Mouse (Mus musculus) embryonic facial prominence, embryonic 12.5 days (tissue): ENCODE results near the gene Jpt1. TPM values are rescaled to one million over a fixed set of nuclear protein-coding genes. Genes with fewer than 3 reads are reported as not detected.
"Not testable (repeated sequence)": the region's sequence is repeated elsewhere in the genome, so short reads cannot be mapped to it uniquely, and the experiment has no call there.

ENCODE experiments used
- ATAC-seq: fragments of 200-750 bp; cut with Nextera tagmentation; 2 replicates; pipeline ENCODE4 v1.8.0; 2017; ENCODE audit not compliant: insufficient number of reproducible peaks, insufficient read depth, low FRiP score, low TSS enrichment
- H3K27ac ChIP-seq: fragments of 300-500 bp; sonication (generic); 2 replicates; pipeline ENCODE4 v1.5.1; 2016; ENCODE audit warnings: mild to moderate bottlenecking
- H3K27me3 ChIP-seq: fragments of 300-500 bp; sonication (generic); 2 replicates; pipeline ENCODE4 v1.6.1; 2016; ENCODE audit warnings: mild to moderate bottlenecking, moderate library complexity
- H3K36me3 ChIP-seq: fragments of 300-500 bp; sonication (generic); 2 replicates; pipeline ENCODE4 v1.6.1; 2016; ENCODE audit warnings: mild to moderate bottlenecking
- H3K4me1 ChIP-seq: fragments of 300-500 bp; sonication (generic); 2 replicates; pipeline ENCODE4 v1.6.1; 2016
- H3K4me2 ChIP-seq: fragments of 300-500 bp; sonication (generic); replicated peaks from 2 replicates; pipeline ENCODE4 v1.6.1; 2016; ENCODE audit warnings: mild to moderate bottlenecking, moderate library complexity
- H3K4me3 ChIP-seq: fragments of 300-500 bp; sonication (generic); 2 replicates; pipeline ENCODE4 v1.5.1; 2016; ENCODE audit warnings: mild to moderate bottlenecking
- H3K9ac ChIP-seq: fragments of 300-500 bp; sonication (generic); 2 replicates; pipeline ENCODE4 v1.6.1; 2016; ENCODE audit warnings: mild to moderate bottlenecking, moderate library complexity
- H3K9me3 ChIP-seq: fragments of 300-500 bp; sonication (generic); 2 replicates; pipeline ENCODE4 v1.6.1; 2016; ENCODE audit warnings: mild to moderate bottlenecking, moderate library complexity
- WGBS: fragments of 180-500 bp; shearing (Covaris S2); methylation state at CpG from one replicate; pipeline ENCODE4 v1.1.7; 2016; 5-methylcytosine and 5-hydroxymethylcytosine counted together
- polyA plus RNA-seq: library from polyadenylated mRNA; unstranded; fragments of >200 nt; fragmentation: Nextera tagmentation; extraction: Ambion mirVana; gene quantifications from 2 replicates; pipeline ENCODE4 v1.2.1, GENCODE M21; 2016

The Jpt1 gene
- polyA plus RNA-seq, 1 experiment from 2014 or later = 591 TPM

GRCm38 (mm10) chr11:115485155-115485554 lies 29.0 kb downstream of the Jpt1 start:
- H3K27ac ChIP-seq = peak overlapping the region; percentile 50; the same call in 1 of the 2 replicates
- ATAC-seq = 0 out of 2 replicates have a peak, but pooled peaks have one; percentile 38
- H3K4me2 ChIP-seq = no peak overlapping the region
- no peak overlapping the region for H3K4me3 ChIP-seq
- peaks cover 9% of the 10 kb centered on the region for H3K4me1 ChIP-seq
- H3K9ac ChIP-seq = no peak overlapping the region
- no peaks in the 10 kb centered on the region for H3K9me3 ChIP-seq
- peaks cover 8% of the 10 kb centered on the region; the same call in 1 of the 2 replicates for H3K36me3 ChIP-seq
- 41% methylated on average over 12 of the region's 12 CpGs for WGBS
- H3K27me3 ChIP-seq = no peaks in the 10 kb centered on the region

- H3K4me1 ChIP-seq = peaks cover 9% of the 10 kb centered on the region
- no peak overlapping the region for H3K9ac ChIP-seq
- WGBS = 19% methylated on average over 6 of the region's 6 CpGs
- no peak overlapping the region for H3K4me3 ChIP-seq
- H3K27me3 ChIP-seq = no peaks in the 10 kb centered on the region
- no peak for ATAC-seq
- peaks cover 3% of the 10 kb centered on the region; the same call in 1 of the 2 replicates for H3K36me3 ChIP-seq
- no peaks in the 10 kb centered on the region for H3K9me3 ChIP-seq
- H3K27ac ChIP-seq = no peak overlapping the region
- no peak overlapping the region for H3K4me2 ChIP-seq
Observed at GRCm38 (mm10) chr11:115483726-115484125, 30.5 kb downstream of the Jpt1 start.

DNA sequence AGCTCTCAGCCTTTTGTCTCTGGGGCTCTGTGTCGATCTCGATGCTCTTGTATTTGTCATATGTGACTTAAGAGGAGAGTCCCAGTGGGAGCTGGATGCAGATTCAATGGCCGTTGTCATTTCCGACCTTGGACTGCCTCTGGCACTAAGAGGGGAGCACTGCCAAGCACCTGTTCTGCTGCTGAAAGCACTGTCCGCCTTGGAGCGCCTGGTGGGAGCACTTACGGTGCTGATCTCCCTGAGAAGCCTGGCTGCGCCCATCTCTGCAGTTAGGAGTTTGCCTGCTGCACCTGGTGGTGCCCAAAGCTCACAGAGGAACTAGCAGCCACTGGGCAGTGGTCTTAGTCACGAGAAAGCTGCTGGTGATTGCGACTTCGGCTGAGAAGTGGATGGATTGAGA lies 30.9 kb downstream of the Jpt1 start:
- Histone ChIP-seq H3K4me3 (no peak overlapping the region), H3K27me3 (no peaks in the 10 kb centered on the region), H3K27ac (no peak overlapping the region), H3K36me3 (no peaks in the 10 kb centered on the region; the same call in 1 of the 2 replicates), H3K4me2 (no peak overlapping the region), H3K4me1 (peaks cover 9% of the 10 kb centered on the region), H3K9ac (no peak overlapping the region), H3K9me3 (no peaks in the 10 kb centered on the region)
- WGBS = 69% methylated on average over 11 of the region's 11 CpGs
- no peak for ATAC-seq

GRCm38 (mm10) chr11:115481553-115482259 lies 32.5 kb downstream of the Jpt1 start:
- Histone ChIP-seq H3K27ac (no peak overlapping the region), H3K27me3 (no peaks in the 10 kb centered on the region), H3K4me3 (no peak overlapping the region), H3K9ac (no peak overlapping the region), H3K36me3 (no peaks in the 10 kb centered on the region; the same call in 1 of the 2 replicates), H3K9me3 (no peaks in the 10 kb centered on the region), H3K4me2 (no peak overlapping the region), H3K4me1 (peaks cover 14% of the 10 kb centered on the region)
- 86% methylated on average over 6 of the region's 6 CpGs for WGBS
- ATAC-seq = no peak

- H3K4me1 ChIP-seq = peaks cover 28% of the 10 kb centered on the region
- ATAC-seq = no peak
- no peak overlapping the region for H3K4me2 ChIP-seq
- WGBS = 86% methylated on average over 9 of the region's 9 CpGs
- H3K27ac ChIP-seq = no peak overlapping the region
- H3K27me3 ChIP-seq = no peaks in the 10 kb centered on the region
- H3K4me3 ChIP-seq = no peak overlapping the region
- H3K9me3 ChIP-seq = no peaks in the 10 kb centered on the region
- H3K36me3 ChIP-seq = no peaks in the 10 kb centered on the region; the same call in 1 of the 2 replicates
- no peak overlapping the region for H3K9ac ChIP-seq
Observed at GRCm38 (mm10) chr11:115478296-115478938, 35.8 kb downstream of the Jpt1 start.

GRCm38 (mm10) chr11:115477388-115477787 lies 36.8 kb downstream of the Jpt1 start:
- not testable (repeated sequence) for H3K9ac ChIP-seq, H3K27me3 ChIP-seq, ATAC-seq, H3K9me3 ChIP-seq, H3K27ac ChIP-seq, H3K4me3 ChIP-seq, H3K36me3 ChIP-seq
- Histone ChIP-seq H3K4me1 (peaks cover 31% of the 10 kb centered on the region), H3K4me2 (peak overlapping the region; percentile 92; the same call in 1 of the 2 replicates)
- WGBS = 85% methylated on average over 7 of the region's 7 CpGs

DNA sequence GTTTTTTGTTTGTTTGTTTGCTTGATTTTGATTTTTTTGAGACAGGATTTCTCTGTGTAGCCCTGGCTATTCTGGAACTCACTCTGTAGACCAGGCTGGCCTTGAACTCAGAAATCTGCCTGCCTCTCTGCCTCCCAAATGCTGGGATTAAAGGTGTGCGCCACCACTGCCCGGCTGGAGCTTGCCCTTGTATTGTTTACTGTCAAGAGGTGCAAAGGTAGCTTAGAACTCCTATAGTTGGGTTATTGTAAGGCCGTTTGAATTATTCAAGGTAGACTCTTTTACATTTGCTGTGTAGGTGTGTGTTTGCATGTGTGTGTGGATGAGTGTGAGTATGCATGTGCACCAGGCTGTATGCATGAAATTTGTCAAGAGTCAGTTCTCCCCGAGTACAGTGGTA lies 37.6 kb downstream of the Jpt1 start:
- Histone ChIP-seq H3K4me3 (peak overlapping the region; percentile 85), H3K4me2 (peak overlapping the region; percentile 92), H3K9ac (0 out of 2 replicates have a peak overlapping the region, but pooled peaks have one; percentile 73), H3K4me1 (peaks cover 31% of the 10 kb centered on the region)
- not testable (repeated sequence) for ATAC-seq, H3K36me3 ChIP-seq, H3K9me3 ChIP-seq, H3K27me3 ChIP-seq, H3K27ac ChIP-seq
- WGBS = 81% methylated on average over 4 of the region's 4 CpGs

DNA sequence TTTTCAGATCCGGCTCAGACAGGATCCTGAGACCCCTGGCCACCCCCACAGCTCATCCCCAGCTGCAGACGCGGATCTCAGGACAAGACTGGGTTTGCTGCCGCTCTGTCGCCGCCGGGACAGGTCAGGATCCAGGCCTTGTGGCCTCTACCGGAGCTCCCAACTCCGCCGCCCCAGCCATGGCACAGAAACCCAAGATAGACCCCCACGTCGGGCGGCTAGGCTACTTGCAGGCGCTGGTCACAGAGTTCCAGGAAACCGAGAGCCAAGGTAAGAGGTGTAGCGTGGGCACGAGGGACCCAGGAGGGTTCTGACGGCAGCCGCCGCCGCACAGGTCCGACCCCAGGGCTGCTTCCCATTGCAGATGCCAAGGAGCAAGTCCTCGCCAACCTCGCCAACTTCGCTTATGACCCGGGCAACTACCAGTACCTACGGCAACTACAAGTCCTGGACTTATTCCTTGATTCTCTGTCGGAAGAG lies 38.4 kb downstream of the Jpt1 start:
- Histone ChIP-seq H3K27me3 (no peaks in the 10 kb centered on the region), H3K4me3 (peak overlapping the region; percentile 85), H3K36me3 (no peaks in the 10 kb centered on the region; the same call in 1 of the 2 replicates), H3K9ac (peak overlapping the region; percentile 73), H3K4me2 (peak overlapping the region; percentile 92), H3K4me1 (peaks cover 31% of the 10 kb centered on the region), H3K9me3 (no peaks in the 10 kb centered on the region), H3K27ac (peak overlapping the region; percentile 74)
- peak; percentile 42; the same call in 1 of the 2 replicates for ATAC-seq
- WGBS = 3% methylated on average over 28 of the region's 28 CpGs

- peak within 1 kb of the TSS; percentile 92 for H3K4me2 ChIP-seq
- H3K36me3 ChIP-seq = no peaks in the 10 kb centered on the region; the same call in 1 of the 2 replicates
- H3K9ac ChIP-seq = peak within 1 kb of the TSS; percentile 73
- peak within 1 kb of the TSS; percentile 85 for H3K4me3 ChIP-seq
- peak; percentile 88 for ATAC-seq
- peak within 1 kb of the TSS; percentile 74 for H3K27ac ChIP-seq
- no peaks in the 10 kb centered on the region for H3K9me3 ChIP-seq
- WGBS = 1% methylated on average over 26 of the region's 26 CpGs
- H3K4me1 ChIP-seq = peaks cover 31% of the 10 kb centered on the region
- H3K27me3 ChIP-seq = no peaks in the 10 kb centered on the region
Observed at GRCm38 (mm10) chr11:115475025-115475757, 39.0 kb downstream of the Jpt1 start, which contains the start of gene Armc7. Gene Armc7, plus strand, starts transcription at chr11:115475667.

- 0 out of 2 replicates have a peak overlapping the region, but pooled peaks have one; percentile 9 for H3K4me3 ChIP-seq
- peak overlapping the region; percentile 21 for H3K4me2 ChIP-seq
- no peaks in the 10 kb centered on the region for H3K27me3 ChIP-seq
- peaks cover 31% of the 10 kb centered on the region for H3K4me1 ChIP-seq
- no peaks in the 10 kb centered on the region for H3K9me3 ChIP-seq
- 7% methylated on average over 15 of the region's 15 CpGs for WGBS
- no peak; the same call in 1 of the 2 replicates for ATAC-seq
- peak overlapping the region; percentile 50 for H3K27ac ChIP-seq
- peak overlapping the region; percentile 29; the same call in 1 of the 2 replicates for H3K9ac ChIP-seq
- no peaks in the 10 kb centered on the region for H3K36me3 ChIP-seq
Observed at GRCm38 (mm10) chr11:115473626-115474275, 40.4 kb downstream of the Jpt1 start.

DNA sequence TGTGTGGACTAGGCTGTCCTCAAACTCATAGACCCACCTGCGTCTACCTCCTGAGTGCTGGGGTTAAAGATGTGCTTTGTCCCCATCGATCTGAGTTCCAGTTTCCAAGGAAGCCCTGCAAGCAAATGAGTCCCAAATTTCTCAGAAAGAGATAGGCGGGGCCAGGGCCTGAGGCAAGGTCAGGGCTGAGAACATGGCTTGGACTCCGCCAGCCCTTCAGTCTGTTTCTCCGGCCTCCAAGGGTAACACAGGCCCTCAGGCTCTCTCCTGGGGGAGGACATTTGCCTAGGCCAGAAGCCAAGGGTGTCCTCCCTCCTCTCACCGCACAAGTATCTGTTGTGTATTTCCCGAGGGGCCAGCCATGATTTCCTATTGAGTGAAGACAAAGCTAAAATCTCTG lies 42.0 kb downstream of the Jpt1 start:
- no peak overlapping the region for H3K27ac ChIP-seq
- H3K4me3 ChIP-seq = no peak overlapping the region
- ATAC-seq = no peak
- no peaks in the 10 kb centered on the region for H3K27me3 ChIP-seq
- H3K4me2 ChIP-seq = no peak overlapping the region
- no peaks in the 10 kb centered on the region for H3K9me3 ChIP-seq
- 81% methylated on average over 7 of the region's 7 CpGs for WGBS
- no peak overlapping the region for H3K9ac ChIP-seq
- no peaks in the 10 kb centered on the region for H3K36me3 ChIP-seq
- peaks cover 38% of the 10 kb centered on the region for H3K4me1 ChIP-seq
